Mouse (Mus musculus) CH12.LX (cell line): ENCODE data around the gene Foxo6. TPM values are rescaled to one million over a fixed set of nuclear protein-coding genes. Genes with fewer than 3 reads are reported as not detected.

Source experiments
- DNase-seq: peaks from one replicate; pipeline ENCODE4 v3.0.0-alpha.2; 2013; ENCODE audit errors: extremely low read depth
- H3K27ac ChIP-seq: 2 replicates; pipeline ENCODE4 v1.5.1; 2012; ENCODE audit warnings: low read depth, mild to moderate bottlenecking, control low read depth, moderate library complexity; ENCODE audit not compliant: insufficient read depth
- H3K27me3 ChIP-seq: replicated peaks from 2 replicates; pipeline ENCODE3; 2012; ENCODE audit warnings: inconsistent platforms
- H3K36me3 ChIP-seq, 2 experiments: replicated peaks in 1 of 2; 2 replicates each; pipeline versions ENCODE3 to v1.6.1; 2012; ENCODE audit warnings: inconsistent platforms in 1 of 2, low read length in 1 of 2, mild to moderate bottlenecking in 1 of 2, mixed read lengths in 1 of 2, moderate library complexity in 1 of 2; ENCODE audit not compliant: control insufficient read depth in 1 of 2, insufficient read depth in 1 of 2
- H3K4me1 ChIP-seq, 2 experiments: 2 replicates each; pipeline ENCODE4 v1.6.1; 2012; ENCODE audit warnings: inconsistent platforms in 1 of 2, moderate library complexity in 1 of 2; ENCODE audit not compliant: insufficient read depth in 2 of 2, control insufficient read depth in 1 of 2
- H3K4me2 ChIP-seq: 2 replicates; pipeline ENCODE4 v1.6.1; 2012; ENCODE audit warnings: low read depth, mild to moderate bottlenecking, control low read depth; ENCODE audit not compliant: poor library complexity, insufficient read depth, severe bottlenecking
- H3K4me3 ChIP-seq, 3 experiments: fragments of 150-350 bp in 1 of 3; sonication (generic) in 1 of 3; replicated peaks in 1 of 3; 2 replicates each; pipeline versions ENCODE3 to v1.5.1; 2011 to 2012; ENCODE audit warnings: low read depth in 2 of 3, low read length in 2 of 3, mild to moderate bottlenecking in 2 of 3, moderate library complexity in 2 of 3, control low read depth in 1 of 3, improper control_type of control experiment in 1 of 3, inconsistent platforms in 1 of 3, mixed read lengths in 1 of 3; ENCODE audit not compliant: poor library complexity in 1 of 3
- H3K79me2 ChIP-seq: replicated peaks from 2 replicates; pipeline ENCODE4 v1.6.1; 2012; ENCODE audit warnings: mild to moderate bottlenecking, moderate library complexity; ENCODE audit not compliant: control insufficient read depth, poor library complexity, insufficient read depth, severe bottlenecking; ENCODE audit errors: extremely low read depth
- H3K9ac ChIP-seq: 2 replicates; pipeline ENCODE4 v1.6.1; 2012; ENCODE audit warnings: low read depth, mild to moderate bottlenecking, control low read depth, moderate library complexity; ENCODE audit not compliant: insufficient read depth
- H3K9me3 ChIP-seq: replicated peaks from 2 replicates; pipeline ENCODE3; 2012; ENCODE audit warnings: low read length, inconsistent platforms, mixed read lengths
- BHLHE40 ChIP-seq: IDR thresholded peaks from 2 replicates; pipeline ENCODE4 v1.6.1; 2011; ENCODE audit warnings: mild to moderate bottlenecking, low read depth, low read length, improper control_type of control experiment
- CTCF ChIP-seq, 2 experiments: IDR thresholded peaks in 1 of 2; conservative IDR thresholded peaks in 1 of 2; 2 replicates each; pipeline ENCODE4 v1.5.1; 2011 to 2012; ENCODE audit warnings: low read depth in 2 of 2, low read length in 2 of 2, improper control_type of control experiment in 1 of 2, inconsistent platforms in 1 of 2, mild to moderate bottlenecking in 1 of 2, moderate library complexity in 1 of 2
- E2F4 ChIP-seq: IDR thresholded peaks from 2 replicates; pipeline ENCODE4 v1.6.1; 2011; ENCODE audit warnings: low read depth, low read length, improper control_type of control experiment; ENCODE audit not compliant: insufficient replicate concordance
- HCFC1 ChIP-seq: IDR thresholded peaks from 2 replicates; pipeline ENCODE4 v1.6.1; 2012; ENCODE audit warnings: low read depth, mild to moderate bottlenecking, inconsistent platforms, low read length, improper control_type of control experiment
- JUND ChIP-seq: conservative IDR thresholded peaks from 2 replicates; pipeline ENCODE4 v1.6.1; 2011; ENCODE audit warnings: low read depth, low read length, improper control_type of control experiment
- MXI1 ChIP-seq: IDR thresholded peaks from 2 replicates; pipeline ENCODE4 v1.6.1; 2011; ENCODE audit warnings: mild to moderate bottlenecking, low read depth, low read length, improper control_type of control experiment
- NELFE ChIP-seq: IDR thresholded peaks from 2 replicates; pipeline ENCODE4 v1.6.1; 2011; ENCODE audit warnings: low read depth, low read length, improper control_type of control experiment
- NRF1 ChIP-seq: IDR thresholded peaks from 2 replicates; pipeline ENCODE4 v1.6.1; 2014; ENCODE audit warnings: low read depth, mild to moderate bottlenecking, inconsistent platforms, low read length, improper control_type of control experiment, moderate library complexity
- RAD21 ChIP-seq: IDR thresholded peaks from 2 replicates; pipeline ENCODE4 v1.6.1; 2011; ENCODE audit warnings: low read depth, mild to moderate bottlenecking, low read length, improper control_type of control experiment, moderate library complexity
- RCOR1 ChIP-seq: conservative IDR thresholded peaks from 2 replicates; pipeline ENCODE4 v1.6.1; 2012; ENCODE audit warnings: low read depth, mild to moderate bottlenecking, inconsistent platforms, low read length, improper control_type of control experiment
- SMC3 ChIP-seq: IDR thresholded peaks from 2 replicates; pipeline ENCODE4 v1.6.1; 2011; ENCODE audit warnings: low read depth, low read length, improper control_type of control experiment
- TBP ChIP-seq: conservative IDR thresholded peaks from 2 replicates; pipeline ENCODE4 v1.6.1; 2011; ENCODE audit warnings: low read depth, low read length, improper control_type of control experiment
- USF2 ChIP-seq: conservative IDR thresholded peaks from 2 replicates; pipeline ENCODE4 v1.6.1; 2011; ENCODE audit warnings: low read depth, low read length, improper control_type of control experiment
- ZC3H11A ChIP-seq: IDR thresholded peaks from 2 replicates; pipeline ENCODE4 v1.6.1; 2012; ENCODE audit warnings: low read depth, mild to moderate bottlenecking, inconsistent platforms, low read length, improper control_type of control experiment
- ZNF384 ChIP-seq: IDR thresholded peaks from 2 replicates; pipeline ENCODE4 v1.6.1; 2012; ENCODE audit warnings: low read depth, low read length, improper control_type of control experiment, inconsistent platforms
- dilution Hi-C: fragments of 300-500 bp; cut with MboI; formaldehyde crosslinking; loops from 2 replicates; pipeline ENCODE4 v1.14.3; 2020; ENCODE audit warnings: low sequenced_read_pairs; ENCODE audit not compliant: extremely low pct_unique_long_range_greater_than_20kb, extremely low pct_ligation_motif_present
- in situ Hi-C: fragments of 300-500 bp; cut with MboI; formaldehyde crosslinking; loops from 3 replicates; pipeline ENCODE4 v1.14.3; 2019; ENCODE audit warnings: low sequenced_read_pairs, low pct_ligation_motif_present, low pct_unique_long_range_greater_than_20kb, mixed read lengths
- polyA plus RNA-seq: library from polyadenylated mRNA; unstranded; fragments of >175 nt; gene quantifications from 2 replicates; pipeline ENCODE4 v1.2.1, GENCODE M21; 2012; ENCODE audit warnings: low read depth; ENCODE audit not compliant: insufficient read length
- total RNA-seq, 2 experiments: library from RNA; depleted of rRNA; stranded (reverse); fragments of 300-350 nt in 1 of 2; fragments of >200 nt in 1 of 2; gene quantifications; 2 replicates each; pipeline ENCODE4 v1.2.3; 2012 to 2014

The Foxo6 gene
- total and polyA plus RNA-seq, 3 experiments, result not detected

- TF ChIP-seq HCFC1 (no peak), USF2 (no peak), RCOR1 (no peak), ZC3H11A (peak; percentile 52), RAD21 (peak; percentile 81), SMC3 (peak; percentile 88), CTCF (conservative IDR thresholded peaks at IDR 0.05 in 1 of 2, IDR thresholded peaks at IDR 0.05 in 1 of 2; ENCODE audit: low read depth in 2 of 2, low read length in 2 of 2) (peak; percentile 73 to 92), NELFE (0 out of 2 replicates have a peak, but pooled peaks have one; percentile 35)
- TF ChIP-seq, all 38 proteins: peak for 5
- dilution Hi-C loops, result no loop called here
- Histone ChIP-seq H3K27me3 (peaks cover 86% of the 10 kb centered on the region), H3K79me2 (no peaks in the 10 kb centered on the region), H3K9ac (no peak overlapping the region), H3K4me1 (no peaks in the 10 kb centered on the region), H3K4me3 (no peak overlapping the region), H3K36me3 (no peaks in the 10 kb centered on the region), H3K9me3 (no peaks in the 10 kb centered on the region), H3K27ac (no peak overlapping the region), H3K4me2 (no peak overlapping the region)
- DNase-seq, result peak; percentile 50
- in situ Hi-C loops, result no loop called here
Measured at GRCm38 (mm10) chr4:120323198-120323597, 36.0 kb upstream of the Foxo6 start.

GRCm38 (mm10) chr4:120317541-120317940 lies 30.4 kb upstream of the Foxo6 start:
- Histone ChIP-seq H3K9ac (no peak overlapping the region), H3K79me2 (no peaks in the 10 kb centered on the region), H3K27ac (no peak overlapping the region), H3K4me2 (no peak overlapping the region), H3K4me3 (no peak overlapping the region), H3K9me3 (peaks cover 2% of the 10 kb centered on the region), H3K36me3 (no peaks in the 10 kb centered on the region), H3K27me3 (peaks cover 68% of the 10 kb centered on the region), H3K4me1 (peaks cover 7 to 24% of the 10 kb centered on the region in 2 experiments)
- in situ Hi-C loops (no loop called here), dilution Hi-C loops (no loop called here)
- DNase-seq, result no peak
- no peak for TF ChIP-seq NRF1
- no peak for TF ChIP-seq JUND
- no peak for TF ChIP-seq ZNF384
- 0 out of 4 replicates have a peak, but pooled peaks of 1 of the 2 experiments have one; percentile 2 for TF ChIP-seq CTCF (conservative IDR thresholded peaks at IDR 0.05 in 1 of 2, IDR thresholded peaks at IDR 0.05 in 1 of 2; ENCODE audit: low read depth in 2 of 2, low read length in 2 of 2)

GRCm38 (mm10) chr4:120316716-120317115 lies 29.6 kb upstream of the Foxo6 start:
- H3K27ac ChIP-seq, result no peak overlapping the region
- H3K4me3 ChIP-seq, result no peak overlapping the region
- no peaks in the 10 kb centered on the region for H3K36me3 ChIP-seq
- TF ChIP-seq E2F4 (no peak), MXI1 (no peak), NRF1 (no peak), JUND (no peak), TBP (no peak), CTCF (conservative IDR thresholded peaks at IDR 0.05 in 1 of 2, IDR thresholded peaks at IDR 0.05 in 1 of 2; ENCODE audit: low read depth in 2 of 2, low read length in 2 of 2) (no peak), BHLHE40 (no peak)
- dilution Hi-C loops, result no loop called here
- no peak overlapping the region for H3K9ac ChIP-seq
- H3K4me2 ChIP-seq, result no peak overlapping the region
- H3K9me3 ChIP-seq, result peaks cover 2% of the 10 kb centered on the region
- H3K79me2 ChIP-seq, result no peaks in the 10 kb centered on the region
- peaks cover 7 to 24% of the 10 kb centered on the region in 2 experiments for H3K4me1 ChIP-seq
- DNase-seq, result no peak
- peaks cover 62% of the 10 kb centered on the region for H3K27me3 ChIP-seq
- in situ Hi-C loops, result no loop called here
